Mouse (Mus musculus) large intestine, adult 2 months (tissue): ENCODE data around the gene Vav3. TPM values are rescaled to one million over a fixed set of nuclear protein-coding genes. Genes with fewer than 3 reads are reported as not detected.

Source experiments
- DNase-seq: peaks from one replicate; pipeline ENCODE4 v3.0.0-alpha.2; 2012; ENCODE audit warnings: low read depth, low spot score
- WGBS: fragments of 180-500 bp; shearing (Covaris S2); methylation state at CpG from one replicate; pipeline ENCODE4 v1.1.7; 2018; 5-methylcytosine and 5-hydroxymethylcytosine counted together
- polyA plus RNA-seq: library from polyadenylated mRNA; depleted of rRNA; stranded (reverse); fragments of >200 nt; gene quantifications from 2 replicates; pipeline ENCODE4 v1.2.3, GENCODE M21; 2012

The Vav3 gene
- polyA plus RNA-seq, 1 experiment: 1.3 TPM

DNA sequence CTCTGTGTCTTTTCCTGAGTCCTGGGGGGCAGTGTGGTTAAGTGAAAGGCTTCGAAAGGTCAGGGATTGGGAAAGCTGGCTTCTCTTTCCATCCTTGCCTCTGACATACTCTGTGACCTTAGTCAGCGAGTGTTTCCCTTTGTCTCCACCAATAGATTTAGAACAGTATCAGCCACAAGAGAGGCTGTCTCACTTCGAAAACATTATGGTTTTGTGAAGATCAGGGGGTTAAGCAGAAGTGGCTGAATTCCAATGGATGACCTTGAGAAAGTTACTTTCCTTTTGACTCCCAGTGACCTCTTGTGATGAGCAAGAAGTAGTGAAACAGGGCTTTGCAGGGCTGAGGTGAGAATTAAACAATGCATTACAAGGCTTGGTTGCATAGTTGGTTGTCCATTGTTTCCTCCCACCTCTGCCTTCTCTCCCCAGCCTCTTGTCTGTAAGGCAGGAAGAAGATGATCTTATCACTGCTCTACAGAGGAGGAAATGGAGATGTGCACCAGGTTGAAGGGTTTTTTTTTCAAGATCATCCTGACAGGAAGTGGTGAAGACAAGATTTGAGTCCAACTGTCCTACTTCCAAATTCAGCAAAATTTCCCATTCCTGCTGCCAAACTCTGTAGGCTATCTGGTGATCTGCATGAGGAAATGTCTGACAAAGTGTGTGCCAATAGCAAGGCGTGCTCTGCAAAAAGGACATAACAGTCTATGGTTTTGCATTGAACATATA is 11.7 kb downstream of the Vav3 start:
- no peak for DNase-seq
- 75% methylated on average over 4 of the region's 4 CpGs for WGBS

DNA sequence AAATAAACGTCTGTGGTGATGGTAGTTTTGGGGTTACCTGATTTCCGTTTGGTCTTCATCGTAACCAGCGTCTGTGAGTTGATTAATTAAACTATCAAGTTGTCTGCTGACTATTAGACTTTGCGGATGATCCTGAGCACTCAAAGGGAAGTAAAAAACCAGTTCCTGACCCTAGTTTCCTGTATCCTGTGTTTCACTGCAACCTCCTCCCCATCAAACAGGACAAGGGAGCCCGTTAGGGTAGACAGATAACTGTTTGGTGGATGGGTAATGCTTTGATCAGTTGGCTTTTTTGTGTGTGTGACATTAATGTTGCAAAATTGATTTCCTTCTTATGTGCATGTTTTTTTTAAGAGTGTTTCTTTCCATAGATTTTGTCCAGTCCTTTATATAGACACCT is 12.2 kb downstream of the Vav3 start:
- WGBS: 68% methylated on average over 6 of the region's 6 CpGs
- no peak for DNase-seq

DNA sequence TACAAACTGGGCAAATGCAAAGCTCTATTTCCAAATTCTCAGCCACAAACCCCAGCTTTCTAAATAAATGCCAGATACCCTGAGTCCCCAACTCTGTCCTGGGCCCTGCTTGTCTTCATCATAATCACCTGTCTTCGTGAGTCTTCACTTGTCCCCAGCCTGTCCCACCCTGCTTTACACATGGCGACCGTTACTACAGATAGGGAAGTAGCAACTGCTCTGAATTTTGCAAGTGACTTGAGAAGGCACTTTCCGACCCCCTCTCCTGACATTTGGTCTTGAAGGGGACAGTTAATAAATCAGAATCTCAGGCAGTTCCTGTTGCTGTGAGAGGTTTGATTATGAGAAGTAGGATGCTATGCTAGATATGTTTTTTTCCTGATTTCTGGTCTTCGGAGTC is 13.4 kb downstream of the Vav3 start:
- no peak for DNase-seq
- WGBS: 84% methylated on average over 5 of the region's 5 CpGs

DNA sequence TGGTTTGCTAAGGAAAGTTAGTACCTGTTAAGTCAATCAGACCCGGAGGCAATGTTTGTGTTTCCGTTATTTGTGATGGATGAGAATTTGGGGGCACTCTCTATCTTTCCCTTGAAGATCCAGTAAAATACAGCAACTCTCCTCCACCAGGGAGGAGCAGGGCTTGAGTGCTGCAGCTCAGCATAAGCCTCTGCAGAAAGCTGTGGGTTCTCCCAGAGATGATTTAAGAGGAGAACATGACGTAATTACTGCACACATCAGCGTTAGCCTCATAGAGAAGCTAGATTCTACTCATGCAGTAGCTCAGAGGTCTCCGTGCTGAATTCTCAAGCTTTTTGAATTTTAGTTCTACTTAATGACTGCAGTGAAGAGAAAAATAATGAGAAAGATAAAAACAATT is 14.7 kb downstream of the Vav3 start:
- 67% methylated on average over 5 of the region's 5 CpGs for WGBS

DNA sequence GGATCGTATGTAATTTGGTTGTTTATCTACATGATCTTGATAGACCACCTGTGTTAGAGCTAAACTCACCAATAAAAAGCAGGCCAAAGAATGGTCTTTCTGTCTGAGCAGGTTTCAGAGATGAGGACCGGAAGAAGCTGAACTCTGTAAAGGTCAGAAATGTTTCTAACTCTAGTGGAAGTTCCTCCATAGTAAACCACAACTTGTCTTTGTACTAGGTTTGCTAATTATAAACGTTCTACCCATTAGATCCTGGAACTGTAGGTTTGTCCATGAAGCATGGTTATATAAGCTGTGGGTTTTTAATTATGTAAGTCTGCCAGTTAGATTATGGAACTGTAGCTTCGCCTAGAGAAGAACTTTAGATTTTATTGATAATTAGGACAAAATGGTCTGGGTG is 20.3 kb downstream of the Vav3 start:
- WGBS: 47% methylated on average over 4 of the region's 4 CpGs
- no peak for DNase-seq

More for the DNA sequence above, 14.7 kb downstream of the Vav3 start:
- no peak for DNase-seq

DNA sequence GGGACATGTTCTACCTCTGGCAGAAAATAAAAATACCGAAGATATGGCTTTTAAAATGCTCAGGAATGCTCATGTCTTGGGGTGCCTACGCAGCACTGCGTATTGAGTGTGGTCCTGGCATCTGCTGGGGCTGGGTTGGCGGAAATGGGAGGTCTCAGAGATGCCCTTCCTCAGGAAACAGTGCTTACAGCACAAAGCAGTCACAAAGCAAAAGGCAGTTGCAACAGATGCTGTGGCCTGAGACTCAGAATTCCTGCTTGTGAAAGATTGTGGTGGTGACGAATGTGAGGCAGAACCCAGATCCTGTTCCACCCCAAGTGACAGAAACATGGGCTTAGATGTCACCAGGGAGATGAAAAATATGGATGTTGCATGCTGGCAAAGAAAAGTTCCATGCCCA is 21.4 kb downstream of the Vav3 start:
- WGBS: 80% methylated on average over 5 of the region's 5 CpGs
- DNase-seq: no peak

DNA sequence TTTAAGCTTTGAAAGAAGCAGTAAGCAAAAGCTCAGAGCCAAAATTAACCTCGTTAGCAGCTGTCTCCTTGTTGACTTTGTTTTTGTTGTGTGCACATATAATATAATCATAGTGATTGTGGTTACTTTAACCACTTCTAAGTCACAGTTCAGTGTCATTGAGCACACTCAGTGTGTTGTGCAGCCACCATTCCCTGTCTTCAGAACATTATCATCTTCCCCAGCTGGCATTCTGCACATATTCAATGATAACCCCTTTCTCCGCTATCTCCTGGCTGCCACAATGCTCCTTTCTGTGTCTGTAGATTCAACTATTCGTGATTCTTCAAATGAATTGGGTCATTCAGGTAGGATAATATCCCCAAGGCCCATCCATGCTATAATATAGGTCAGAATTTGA is 21.9 kb downstream of the Vav3 start:
- no peak for DNase-seq
- WGBS: 78% methylated on average over 3 of the region's 3 CpGs

DNA sequence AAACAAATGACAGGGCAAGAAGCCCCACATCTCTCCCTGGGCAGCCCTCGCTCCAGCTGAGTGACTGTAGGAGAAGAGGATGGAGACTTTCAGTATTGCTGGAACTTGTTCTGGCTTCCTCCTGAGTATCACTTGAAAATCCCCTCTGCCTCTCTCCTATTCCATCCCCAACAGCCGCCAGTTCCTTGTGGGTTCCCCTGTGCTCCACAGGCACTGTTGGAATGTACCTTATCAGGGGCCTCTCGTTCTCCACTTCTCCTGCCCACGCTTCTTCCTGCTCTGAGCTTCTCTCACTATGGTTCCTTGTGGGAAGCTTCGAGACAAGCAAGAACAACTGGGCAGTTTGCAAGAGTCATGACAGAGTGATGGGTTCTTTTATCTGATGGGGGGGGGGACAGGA is 23.1 kb downstream of the Vav3 start:
- no peak for DNase-seq
- WGBS: 63% methylated on average over 5 of the region's 5 CpGs

DNA sequence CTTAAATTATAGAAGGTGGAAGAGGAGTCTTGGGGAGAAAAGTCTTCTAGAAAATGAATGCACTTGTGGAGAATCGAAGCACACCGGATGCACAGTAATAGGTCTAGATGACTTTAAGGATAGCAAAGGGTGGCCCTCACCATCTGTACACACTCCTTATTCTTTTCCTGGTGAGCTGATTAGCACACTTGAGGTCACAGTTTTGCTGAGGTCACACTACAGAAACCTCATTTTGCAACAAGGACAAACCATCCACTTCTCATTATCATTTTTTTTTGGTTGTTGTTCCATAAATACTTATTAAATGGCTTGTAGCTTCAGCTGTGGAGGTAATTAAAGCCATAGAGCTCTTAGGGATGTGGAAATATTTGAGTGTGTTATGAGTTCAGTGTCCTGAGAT is 25.4 kb downstream of the Vav3 start:
- 84% methylated on average over 2 of the region's 2 CpGs for WGBS
- DNase-seq: no peak

DNA sequence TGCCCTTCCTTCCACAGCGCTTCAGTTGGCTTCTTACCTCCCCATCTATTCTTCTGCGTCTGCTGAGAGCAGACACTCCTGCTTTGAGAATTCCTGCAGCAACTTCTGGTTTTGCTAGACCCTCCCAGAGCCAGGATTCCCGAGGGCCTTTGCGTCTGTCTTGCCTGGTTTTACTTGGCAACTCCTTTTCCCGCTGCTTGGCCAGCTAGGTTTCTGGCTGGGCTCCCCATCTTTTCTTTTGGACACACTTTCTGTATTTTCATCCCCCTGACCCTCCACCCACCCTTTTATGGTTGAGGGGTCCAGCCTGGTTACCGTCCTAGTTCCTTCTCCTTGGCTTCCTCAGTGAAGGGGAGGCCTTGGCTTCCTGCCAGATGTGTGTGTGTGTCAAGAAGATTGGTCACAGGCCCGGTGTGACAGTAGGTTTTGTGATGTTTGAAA is 26.0 kb downstream of the Vav3 start:
- WGBS: 59% methylated on average over 7 of the region's 7 CpGs
- no peak for DNase-seq

DNA sequence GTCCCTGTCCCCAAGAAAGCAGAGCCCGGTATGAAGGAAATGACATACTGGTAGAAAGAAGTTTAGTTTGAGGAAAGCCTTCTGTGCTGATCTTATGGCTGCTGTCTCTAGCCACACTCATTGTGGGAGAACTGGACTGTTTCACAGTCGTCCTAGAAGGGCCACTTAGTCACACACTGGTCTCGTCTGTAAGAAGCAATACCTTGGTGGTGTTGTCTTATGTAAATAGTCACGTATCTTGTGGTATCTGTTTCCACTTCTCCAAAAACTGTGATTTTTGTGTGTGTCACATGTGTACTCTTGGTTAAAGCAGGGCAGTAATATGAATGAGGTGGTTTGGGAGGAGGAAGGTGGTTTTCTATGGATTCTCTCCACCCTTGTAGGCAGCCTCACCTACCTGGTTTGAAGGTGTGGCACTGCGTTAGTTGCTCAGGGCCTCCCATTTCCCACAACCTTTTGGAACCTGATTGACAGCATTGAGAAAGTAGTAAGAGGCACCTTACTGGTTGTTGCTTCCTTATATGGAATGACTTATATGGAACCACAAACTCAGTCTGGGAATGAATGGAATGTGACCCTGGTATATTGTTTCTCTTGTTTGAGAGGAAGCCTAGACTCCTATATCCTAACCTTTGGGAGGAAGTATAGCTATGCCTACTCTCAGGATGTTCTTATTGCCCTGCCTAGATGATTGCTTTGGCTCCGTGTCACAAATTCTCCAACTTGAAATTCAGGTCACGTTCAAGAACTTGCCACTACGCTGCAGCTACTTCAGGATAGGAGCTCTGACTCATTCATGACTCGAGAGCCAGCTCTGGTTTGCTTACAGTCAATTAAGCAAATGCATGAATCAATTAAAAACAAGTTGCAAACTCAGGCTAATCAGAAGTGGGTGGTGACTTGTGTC is 28.2 kb downstream of the Vav3 start:
- DNase-seq: peak; percentile 13
- WGBS: 37% methylated on average over 9 of the region's 9 CpGs

DNA sequence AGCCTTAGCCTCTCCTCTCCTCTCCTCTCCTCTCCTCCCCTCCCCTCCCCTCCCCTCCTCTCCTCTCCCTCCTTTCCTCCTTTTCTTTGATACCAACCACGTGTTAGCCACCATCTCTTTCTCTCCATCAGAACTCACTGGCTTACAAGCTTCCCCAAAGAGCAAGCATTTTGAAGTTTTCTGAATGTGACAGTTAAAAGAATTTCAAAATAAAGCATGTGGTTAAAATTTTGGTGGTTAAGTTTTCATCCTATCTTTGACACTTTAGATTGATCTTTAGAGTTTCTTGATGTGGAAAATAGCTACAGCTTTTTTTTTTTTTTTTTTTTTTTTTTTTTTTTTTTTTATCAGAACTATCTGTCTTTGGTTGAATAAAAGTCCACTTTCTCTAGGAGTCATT is 31.1 kb downstream of the Vav3 start:
- DNase-seq: no peak
- no CpG with 5 or more reads among the region's 1 CpGs for WGBS

DNA sequence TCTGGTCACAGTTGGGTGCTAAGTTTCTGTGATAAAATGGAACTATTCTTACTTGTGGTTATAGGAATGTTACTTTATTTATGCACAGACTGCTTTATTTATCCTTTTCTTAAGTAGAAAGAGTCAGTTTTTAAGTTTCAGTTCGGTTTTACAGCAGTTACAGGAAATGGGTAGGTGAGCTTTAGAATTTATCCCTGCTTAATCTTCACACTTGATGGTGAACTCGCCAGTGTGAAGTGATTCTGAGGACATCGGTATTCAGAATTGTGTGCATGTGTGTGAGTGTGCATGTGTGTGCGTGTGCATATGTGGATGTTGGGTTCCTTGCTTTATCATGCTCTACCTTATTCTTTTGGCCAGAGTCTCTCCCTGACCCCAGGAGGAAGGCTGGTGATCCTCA is 32.2 kb downstream of the Vav3 start:
- WGBS: 69% methylated on average over 4 of the region's 4 CpGs
- DNase-seq: no peak

DNA sequence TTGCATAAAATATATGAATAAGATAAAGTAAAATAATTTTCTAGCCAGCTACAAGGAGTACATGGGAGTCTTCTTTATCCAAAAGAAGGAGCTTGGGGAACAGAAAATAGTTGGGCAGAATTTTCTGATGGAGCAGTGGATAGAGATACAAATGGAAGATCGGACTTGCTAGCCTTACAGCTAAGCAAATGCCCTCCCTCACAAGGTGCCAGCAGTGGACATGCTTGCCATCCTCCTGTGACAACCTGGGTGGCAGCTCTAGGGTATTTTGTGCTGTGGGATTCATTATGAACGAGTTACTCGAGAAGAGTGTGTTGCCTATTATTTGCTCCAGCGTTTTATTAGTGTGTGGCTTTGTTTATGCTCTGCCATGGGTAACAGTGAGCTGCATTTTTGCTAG is 37.8 kb downstream of the Vav3 start:
- no peak for DNase-seq
- 65% methylated on average over 4 of the region's 4 CpGs for WGBS

DNA sequence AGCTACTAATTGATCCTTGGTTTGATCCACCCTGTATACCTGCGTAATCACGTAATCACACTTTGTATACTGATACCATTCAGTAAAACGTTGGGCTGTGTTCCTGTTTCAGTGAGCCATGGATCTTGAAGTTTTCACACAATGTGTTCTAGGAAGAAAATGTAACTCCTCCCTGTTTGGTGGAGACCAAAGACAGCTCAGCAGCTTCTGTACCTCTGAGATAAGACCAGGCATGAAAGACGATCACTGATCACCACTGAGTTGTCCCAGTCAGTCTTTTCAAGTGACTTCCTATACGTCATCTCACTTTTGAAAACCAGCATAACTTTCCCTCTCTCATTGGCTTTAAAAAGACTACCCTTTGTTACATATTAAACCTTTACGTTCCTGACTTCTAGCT is 38.2 kb downstream of the Vav3 start:
- DNase-seq: no peak
- 65% methylated on average over 6 of the region's 6 CpGs for WGBS

DNA sequence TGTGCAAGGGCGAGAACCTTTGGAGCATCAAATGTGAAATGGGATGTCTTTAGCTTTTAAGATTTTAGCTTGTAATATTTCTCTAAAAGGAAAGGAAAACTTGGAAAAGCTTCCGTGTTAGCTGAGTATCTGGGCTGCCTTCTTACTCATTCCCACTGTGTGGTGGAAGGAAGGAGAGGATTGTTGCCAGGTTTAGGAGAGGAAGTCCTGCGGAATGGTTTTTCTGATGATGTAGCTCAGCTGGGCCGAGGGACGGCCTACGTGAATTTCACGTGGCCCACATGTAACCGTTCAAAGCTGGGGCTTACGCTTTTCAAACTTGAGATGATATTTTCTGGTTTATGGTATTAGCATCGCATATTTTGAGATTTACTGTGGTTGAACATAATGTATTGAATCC is 48.3 kb downstream of the Vav3 start:
- 89% methylated on average over 10 of the region's 10 CpGs for WGBS
- DNase-seq: no peak

DNA sequence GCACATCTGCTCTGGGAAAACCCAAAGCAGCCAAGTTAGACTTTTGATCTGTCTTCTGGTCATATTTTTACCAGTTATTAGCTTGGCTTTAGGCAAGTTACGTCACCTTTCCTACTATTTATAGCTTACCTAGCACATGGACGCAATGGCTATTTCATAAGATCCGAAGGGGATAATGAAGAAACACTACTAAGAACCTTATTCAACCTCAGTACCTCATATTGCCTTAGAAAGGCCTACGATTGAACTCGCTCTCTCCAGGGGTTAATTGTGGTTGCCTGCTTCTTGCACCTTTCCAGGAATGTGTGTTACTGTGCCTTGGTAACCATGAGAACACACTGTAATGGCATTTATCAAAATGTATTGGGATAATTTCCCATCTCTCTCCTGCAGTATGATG is 61.1 kb downstream of the Vav3 start:
- WGBS: 82% methylated on average over 5 of the region's 5 CpGs
- no peak for DNase-seq

DNA sequence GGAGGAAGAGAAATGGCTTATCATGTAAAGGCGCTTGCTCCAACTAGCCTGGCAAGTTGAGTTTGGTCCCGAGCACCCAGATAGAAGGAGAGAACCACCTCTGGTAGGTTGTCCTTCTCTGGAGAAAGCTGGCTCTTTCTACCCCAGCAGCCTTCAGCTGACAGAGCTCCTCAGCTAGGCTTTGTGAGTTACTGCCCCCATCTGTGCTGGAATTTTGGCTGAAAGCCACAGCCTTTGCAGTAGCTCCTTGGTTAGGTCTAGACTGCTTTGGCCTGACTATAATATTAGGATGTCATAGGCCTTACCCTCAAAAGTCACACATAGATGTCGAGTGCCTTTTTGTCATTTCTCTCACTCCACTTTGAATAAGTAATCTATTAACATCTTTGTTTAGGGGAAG is 70.8 kb downstream of the Vav3 start:
- DNase-seq: no peak
- 78% methylated on average over 3 of the region's 3 CpGs for WGBS

DNA sequence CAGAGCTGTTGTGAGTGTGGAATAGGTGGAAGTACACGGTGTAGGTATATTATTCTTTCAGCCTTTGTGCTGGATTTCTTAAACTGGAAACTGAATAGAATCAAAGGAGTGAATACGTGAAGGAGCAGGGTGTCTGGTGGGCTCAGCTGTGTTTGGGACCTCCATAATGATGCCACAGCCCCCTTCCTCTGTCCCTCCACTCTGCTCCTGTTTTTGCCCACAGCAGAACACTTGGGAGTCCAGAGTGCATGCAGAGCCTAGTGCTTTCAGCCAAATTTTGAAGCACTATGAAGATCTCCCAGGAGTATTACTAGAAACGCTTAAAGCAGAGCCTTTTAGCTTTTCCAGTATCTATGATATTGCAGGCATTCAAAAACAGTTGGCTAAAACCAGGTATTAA is 80.0 kb downstream of the Vav3 start:
- 73% methylated on average over 3 of the region's 3 CpGs for WGBS
- DNase-seq: no peak

DNA sequence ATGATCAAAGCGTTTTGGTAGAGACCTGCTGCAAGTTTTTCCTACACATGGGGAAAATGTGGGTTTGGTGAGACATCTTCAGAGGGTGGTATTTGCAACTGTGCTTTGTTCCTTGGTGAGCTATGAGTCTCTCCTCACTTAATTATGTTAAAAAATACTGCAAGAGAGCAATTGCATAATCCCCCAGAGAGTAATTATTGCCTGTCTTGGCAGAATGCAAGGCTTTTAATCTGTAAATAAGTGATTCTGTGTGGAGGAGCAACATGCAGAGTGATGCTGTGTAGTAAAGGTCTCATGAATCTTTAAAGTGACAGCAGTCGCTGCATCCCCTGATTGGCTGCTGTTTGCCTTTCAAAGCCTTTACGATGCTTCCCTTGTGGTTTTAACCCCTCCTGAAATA is 80.6 kb downstream of the Vav3 start:
- no peak for DNase-seq
- 47% methylated on average over 3 of the region's 3 CpGs for WGBS

DNA sequence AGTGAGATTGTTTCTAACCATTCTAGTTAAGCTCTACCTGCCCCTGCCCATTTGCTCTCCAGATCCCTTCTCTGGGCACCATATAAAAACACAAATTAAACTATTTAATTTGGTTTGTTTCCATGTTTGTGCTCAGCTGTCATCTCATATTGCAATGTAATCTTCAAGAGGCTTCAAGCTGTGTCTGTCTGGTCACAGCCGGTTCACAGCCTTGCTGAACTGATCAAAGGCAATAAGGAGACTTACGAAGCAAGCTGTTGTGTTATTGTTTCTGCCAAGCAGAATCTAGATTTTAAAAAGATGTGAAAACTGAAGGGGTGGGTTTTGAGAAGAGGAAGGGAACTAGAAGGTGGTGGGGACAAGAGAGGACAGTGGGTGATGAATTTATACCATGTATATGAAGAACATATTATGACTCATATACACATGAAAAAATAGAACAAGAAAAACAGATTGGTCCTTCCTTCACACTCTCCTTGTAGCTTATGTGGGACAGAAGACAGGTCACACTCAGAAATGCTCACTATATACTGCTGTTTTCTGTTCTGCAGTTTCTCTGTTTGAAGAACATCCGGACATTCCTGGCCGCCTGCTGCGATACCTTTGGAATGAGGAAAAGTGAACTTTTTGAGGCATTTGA is 83.1 kb downstream of the Vav3 start:
- DNase-seq: no peak
- 80% methylated on average over 5 of the region's 5 CpGs for WGBS
